Mouse (Mus musculus) C2C12 (cell line): ENCODE results near the gene Coq10a.

Experiments used
- CEBPB ChIP-seq: IDR thresholded peaks from one replicate; pipeline ENCODE4 v1.6.1; 2011; ENCODE audit warnings: low read depth, mild to moderate bottlenecking, control low read depth, moderate library complexity
- CTCF ChIP-seq: IDR thresholded peaks from one replicate; pipeline ENCODE4 v1.5.1; 2011; ENCODE audit not compliant: control insufficient read depth, insufficient read depth, insufficient read length
- FOSL1 ChIP-seq: IDR thresholded peaks from one replicate; pipeline ENCODE4 v1.8.0; 2011; ENCODE audit warnings: mild to moderate bottlenecking, low read length; ENCODE audit not compliant: poor library complexity, insufficient read depth, severe bottlenecking
- MYOG ChIP-seq: IDR thresholded peaks from one replicate; pipeline ENCODE4 v1.6.1; 2011; ENCODE audit not compliant: control insufficient read depth, insufficient read length; ENCODE audit errors: extremely low read depth
- USF1 ChIP-seq: IDR thresholded peaks from one replicate; pipeline ENCODE4 v1.6.1; 2011; ENCODE audit warnings: low read depth, mild to moderate bottlenecking, control low read depth, moderate library complexity

DNA sequence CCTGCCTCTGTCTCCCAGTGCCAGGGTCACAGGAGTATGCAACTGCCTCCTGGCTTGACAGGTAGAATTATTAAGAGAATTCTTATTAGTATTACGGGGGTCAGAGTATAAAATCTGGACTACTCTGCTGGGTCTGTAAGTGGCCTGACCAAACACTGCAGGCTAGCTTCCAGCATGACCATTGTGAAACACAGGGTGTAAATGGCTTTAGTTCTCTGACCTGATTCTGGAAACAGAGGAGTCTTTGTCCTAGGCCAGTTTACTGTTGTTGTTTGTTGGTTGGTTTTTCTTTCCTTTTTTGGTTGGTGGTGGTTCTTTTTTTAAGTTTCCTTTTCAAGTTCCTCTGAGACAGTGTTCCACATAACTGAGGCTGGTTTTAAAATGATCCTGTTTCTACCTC is 25.4 kb downstream of the Coq10a start:
- no peak for TF ChIP-seq CTCF
- TF ChIP-seq FOSL1 = no peak
- TF ChIP-seq MYOG = no peak
- no peak for TF ChIP-seq CEBPB
- no peak for TF ChIP-seq USF1
